Mouse (Mus musculus) heart, adult 2 months (tissue): ENCODE results near the gene Elp6. TPM values are rescaled to one million over a fixed set of nuclear protein-coding genes. Genes with fewer than 3 reads are reported as not detected.

Source experiments
- DNase-seq, 2 experiments: peaks; one replicate each; pipeline ENCODE4 v3.0.0; 2021
- H3K27ac ChIP-seq: fragments of 200-600 bp; 2 replicates; pipeline ENCODE4 v1.8.1; 2022
- H3K27me3 ChIP-seq: fragments of 200-500 bp; 2 replicates; pipeline ENCODE4 v1.6.1; 2012; ENCODE audit warnings: mild to moderate bottlenecking, low read length, inconsistent platforms, mixed read lengths; ENCODE audit not compliant: control insufficient read depth, insufficient read depth
- H3K36me3 ChIP-seq: fragments of 200-500 bp; 2 replicates; pipeline ENCODE4 v1.6.1; 2012; ENCODE audit warnings: low read length, inconsistent platforms; ENCODE audit not compliant: control insufficient read depth, insufficient read depth
- H3K4me1 ChIP-seq: fragments of 200-500 bp; 2 replicates; pipeline ENCODE4 v1.6.1; 2011; ENCODE audit warnings: low read length; ENCODE audit not compliant: control insufficient read depth, insufficient read depth
- H3K4me3 ChIP-seq: fragments of 200-600 bp; 2 replicates; pipeline ENCODE4 v1.8.1; 2022
- H3K79me2 ChIP-seq: fragments of 200-500 bp; replicated peaks from 2 replicates; pipeline ENCODE4 v1.6.1; 2012; ENCODE audit warnings: mild to moderate bottlenecking, inconsistent platforms, low read length, moderate library complexity, mixed read lengths; ENCODE audit not compliant: control insufficient read depth, insufficient read depth
- H3K9ac ChIP-seq: fragments of 200-500 bp; 2 replicates; pipeline ENCODE4 v1.6.1; 2012; ENCODE audit warnings: low read depth, mild to moderate bottlenecking, control low read depth, inconsistent platforms, low read length, mixed read lengths
- CTCF ChIP-seq: fragments of 200-600 bp; IDR thresholded peaks from 2 replicates; pipeline ENCODE4 v1.8.1; 2022; ENCODE audit warnings: antibody characterized with exemption, mild to moderate bottlenecking, moderate library complexity
- EP300 ChIP-seq: fragments of 200-500 bp; IDR thresholded peaks from 2 replicates; pipeline ENCODE4 v1.6.1; 2011; ENCODE audit warnings: low read depth, low read length, control low read depth; ENCODE audit not compliant: insufficient read depth
- POLR2A ChIP-seq: fragments of 200-500 bp; IDR thresholded peaks from 2 replicates; pipeline ENCODE4 v1.6.1; 2011; ENCODE audit warnings: mild to moderate bottlenecking, low read depth, low read length, control low read depth; ENCODE audit not compliant: insufficient read depth
- WGBS: fragments of 180-500 bp; shearing (Covaris S2); methylation state at CpG from one replicate; pipeline ENCODE4 v1.1.7; 2018; 5-methylcytosine and 5-hydroxymethylcytosine counted together
- intact Hi-C: fragments of 180-260 bp; cut with DNase I; formaldehyde crosslinking; loops from one replicate; pipeline ENCODE4 v1.15.1; 2025
- polyA plus RNA-seq: library from polyadenylated mRNA; depleted of rRNA; stranded (reverse); fragments of >200 nt; gene quantifications from 2 replicates; pipeline ENCODE4 v1.2.3, GENCODE M21; 2012
- total RNA-seq, 2 experiments: library from RNA; stranded (reverse); gene quantifications; 2 replicates each; pipeline ENCODE4 v1.2.3; 2021

Gene Elp6
- total and polyA plus RNA-seq, 3 experiments: 2.2 to 4.5 (median 2.3) TPM

- no peaks in the 10 kb centered on the region for H3K79me2 ChIP-seq
- H3K4me1 ChIP-seq: no peaks in the 10 kb centered on the region
- H3K9ac ChIP-seq: no peak overlapping the region
- H3K27me3 ChIP-seq: no peaks in the 10 kb centered on the region
- H3K36me3 ChIP-seq: no peaks in the 10 kb centered on the region
- no peak overlapping the region for H3K27ac ChIP-seq
- no peak overlapping the region for H3K4me3 ChIP-seq
- TF ChIP-seq EP300: no peak
- no peak for TF ChIP-seq POLR2A
- TF ChIP-seq CTCF: no peak
- intact Hi-C loops: no loop called here
- no peak for DNase-seq
- 67% methylated on average over 7 of the region's 7 CpGs for WGBS
Measured at GRCm38 (mm10) chr9:110287321-110287924, 17.6 kb upstream of the Elp6 start.

- DNase-seq: no peak
- intact Hi-C loops: loop anchor here (10.0 kb wide), 1 partner anchor 108 kb away; no protein-coding TSS in a partner anchor
- H3K27ac ChIP-seq: no peak overlapping the region
- 63% methylated on average over 12 of the region's 12 CpGs for WGBS
- TF ChIP-seq POLR2A: no peak
- no peak for TF ChIP-seq CTCF
- no peak overlapping the region for H3K4me3 ChIP-seq
- no peak overlapping the region for H3K9ac ChIP-seq
- H3K79me2 ChIP-seq: no peaks in the 10 kb centered on the region
- no peaks in the 10 kb centered on the region for H3K36me3 ChIP-seq
- no peaks in the 10 kb centered on the region for H3K27me3 ChIP-seq
- H3K4me1 ChIP-seq: no peaks in the 10 kb centered on the region
Measured at GRCm38 (mm10) chr9:110293254-110293718, 11.7 kb upstream of the Elp6 start.

- Histone ChIP-seq H3K4me1 (no peaks in the 10 kb centered on the region), H3K79me2 (no peaks in the 10 kb centered on the region), H3K36me3 (no peaks in the 10 kb centered on the region), H3K27ac (no peak overlapping the region), H3K4me3 (no peak overlapping the region), H3K9ac (no peak overlapping the region), H3K27me3 (no peaks in the 10 kb centered on the region)
- intact Hi-C loops: loop anchor here (10.0 kb wide), 1 partner anchor 109 kb away; no protein-coding TSS in a partner anchor
- DNase-seq: no peak
- TF ChIP-seq EP300 (no peak), CTCF (no peak), POLR2A (no peak)
- WGBS: 83% methylated on average over 13 of the region's 13 CpGs
Measured at GRCm38 (mm10) chr9:110293873-110294415, 11.0 kb upstream of the Elp6 start.

- H3K4me3 ChIP-seq: no peak overlapping the region
- no peak overlapping the region for H3K27ac ChIP-seq
- no peaks in the 10 kb centered on the region for H3K4me1 ChIP-seq
- no peak for TF ChIP-seq EP300
- no peak for TF ChIP-seq CTCF
- TF ChIP-seq POLR2A: no peak
- no peaks in the 10 kb centered on the region for H3K27me3 ChIP-seq
- no peaks in the 10 kb centered on the region for H3K79me2 ChIP-seq
- no peak overlapping the region for H3K9ac ChIP-seq
- WGBS: 36% methylated on average over 3 of the region's 3 CpGs
- H3K36me3 ChIP-seq: no peaks in the 10 kb centered on the region
- intact Hi-C loops: loop anchor here (10.0 kb wide), 1 partner anchor 110 kb away; no protein-coding TSS in a partner anchor
- DNase-seq: no peak
Measured at GRCm38 (mm10) chr9:110294786-110295185, 10.2 kb upstream of the Elp6 start.

- DNase-seq: peak; percentile 72 to 79
- Histone ChIP-seq H3K27me3 (no peaks in the 10 kb centered on the region), H3K36me3 (no peaks in the 10 kb centered on the region), H3K4me3 (no peak overlapping the region), H3K4me1 (no peaks in the 10 kb centered on the region), H3K79me2 (no peaks in the 10 kb centered on the region), H3K27ac (no peak overlapping the region), H3K9ac (no peak overlapping the region)
- 4% methylated on average over 5 of the region's 5 CpGs for WGBS
- TF ChIP-seq CTCF (peak; percentile 87), EP300 (0 out of 2 replicates have a peak, but pooled peaks have one; percentile 64), POLR2A (no peak)
- intact Hi-C loops: loop anchor here (1.0 to 10.0 kb wide), 2 partner anchors 112 to 403 kb away; no protein-coding TSS in a partner anchor
Measured at GRCm38 (mm10) chr9:110296867-110297627, 7.9 kb upstream of the Elp6 start.

GRCm38 (mm10) chr9:110304516-110304915, 457 bp upstream of the Elp6 start:
- intact Hi-C loops: loop anchor here (2.0 kb wide), 1 partner anchor 28 kb away; the partner anchor contains the start of gene Scap
- Histone ChIP-seq H3K9ac (peak overlapping the region; percentile 69), H3K36me3 (no peaks in the 10 kb centered on the region), H3K27me3 (no peaks in the 10 kb centered on the region), H3K79me2 (no peaks in the 10 kb centered on the region; the same call in 1 of the 2 replicates), H3K4me3 (peak overlapping the region; percentile 92), H3K27ac (peak overlapping the region; percentile 97), H3K4me1 (peaks cover 2% of the 10 kb centered on the region)
- no peak for DNase-seq
- no peak for TF ChIP-seq POLR2A
- peak; percentile 43 for TF ChIP-seq CTCF
- WGBS: 3% methylated on average over 4 of the region's 4 CpGs
